In genomic region chr5:43860096-43860495, GRCm38 (mm10) we compare ENCODE assay signal across 23 mouse cellular contexts. TPM values are rescaled to one million over a fixed set of nuclear protein-coding genes. Genes with fewer than 3 reads are reported as not detected.
A peak's percentile ranks its signal among the peaks of the same experiment; 100 is the strongest.
DNase-seq lines count a peak whose midpoint lies in the region; ATAC-seq and TF ChIP-seq lines count a peak whose summit lies in the region.
"Had no signal": no experiment of that assay in that cellular context is flagged by ENCODE, and none has a peak within 500 bp of the region (broad histone marks: within the 10 kb centered on the region; RNA-seq: fewer than 3 reads in every experiment).

No protein-coding gene starts in this region.

- 82% methylated on average over 5 of the region's 5 CpGs for WGBS in heart, embryonic 14.5 days
- 79% methylated on average over 5 of the region's 5 CpGs for WGBS in intestine, embryonic 15.5 days
- 90% methylated on average over 5 of the region's 5 CpGs for WGBS in stomach, embryonic 16.5 days

- in situ Hi-C loops in ES-E14 (cut with MboI; ENCODE audit: low sequenced_read_pairs in 2 of 2, unreplicated experiment in 2 of 2): no loop called here

- no peak overlapping the region for H3K4me3 ChIP-seq in heart, embryonic 14.5 days (ENCODE audit: control insufficient read depth in 1 of 2, insufficient read depth in 1 of 2, low read depth in 1 of 2, low read length in 2 of 2)
- no peak overlapping the region for H3K4me3 ChIP-seq in ES-E14 (ENCODE audit: insufficient read depth in 1 of 2, low read depth in 1 of 2, low read length in 2 of 2, poor library complexity in 1 of 2, severe bottlenecking in 1 of 2)
- H3K4me3 ChIP-seq in intestine, embryonic 15.5 days (replicated peaks): no peak overlapping the region
- H3K4me3 ChIP-seq in stomach, embryonic 16.5 days (replicated peaks; ENCODE audit: low read length): no peak overlapping the region
- H3K4me3 ChIP-seq: embryonic facial prominence, embryonic 12.5 days; forebrain, embryonic 12.5 days; hindbrain, embryonic 13.5 days had no signal

- peak overlapping the region; percentile 32; the same call in 1 of the 2 replicates for H3K4me2 ChIP-seq in heart, embryonic 14.5 days (ENCODE audit: low read length)
- no peak overlapping the region for H3K4me2 ChIP-seq in intestine, embryonic 15.5 days (replicated peaks)
- no peak overlapping the region for H3K4me2 ChIP-seq in stomach, embryonic 16.5 days (ENCODE audit: low read depth, low read length)
- H3K4me2 ChIP-seq: embryonic facial prominence, embryonic 12.5 days; forebrain, embryonic 12.5 days; hindbrain, embryonic 13.5 days had no signal

- no peak overlapping the region for H3K27ac ChIP-seq in heart, embryonic 14.5 days (replicated peaks in 1 of 2; ENCODE audit: control insufficient read depth in 1 of 2, insufficient read depth in 1 of 2, low read depth in 2 of 2, low read length in 2 of 2)
- H3K27ac ChIP-seq in ES-E14 (ENCODE audit: insufficient read depth, low read depth, low read length, poor library complexity, severe bottlenecking): peak overlapping the region; percentile 87
- H3K27ac ChIP-seq in intestine, embryonic 15.5 days: peak overlapping the region; percentile 60; the same call in 1 of the 2 replicates
- H3K27ac ChIP-seq in stomach, embryonic 16.5 days (ENCODE audit: low read length): peak overlapping the region; percentile 39; the same call in 1 of the 2 replicates
- H3K27ac ChIP-seq: embryonic facial prominence, embryonic 12.5 days; forebrain, embryonic 12.5 days; hindbrain, embryonic 13.5 days; hindbrain, postnatal 0 days had no signal

- ATAC-seq in heart, embryonic 14.5 days (ENCODE audit: insufficient number of reproducible peaks, insufficient read depth, low FRiP score, low read depth): no peak
- ATAC-seq in intestine, embryonic 15.5 days: peak; percentile 22
- ATAC-seq in stomach, embryonic 16.5 days (ENCODE audit: insufficient read depth, low FRiP score): no peak
- ATAC-seq: forebrain, postnatal 0 days; hindbrain, postnatal 0 days; Patski had no signal

- no peak overlapping the region for H3K9ac ChIP-seq in heart, embryonic 14.5 days (ENCODE audit: low read length)
- peak overlapping the region; percentile 58 for H3K9ac ChIP-seq in ES-E14 (ENCODE audit: insufficient read depth, low read depth, low read length, poor library complexity, severe bottlenecking)
- H3K9ac ChIP-seq in intestine, embryonic 15.5 days: no peak overlapping the region
- no peak overlapping the region for H3K9ac ChIP-seq in stomach, embryonic 16.5 days (ENCODE audit: low read length)
- H3K9ac ChIP-seq: embryonic facial prominence, embryonic 12.5 days; forebrain, embryonic 12.5 days; forebrain, postnatal 0 days; hindbrain, embryonic 13.5 days had no signal

- no peaks in the 10 kb centered on the region for H3K27me3 ChIP-seq in heart, embryonic 14.5 days (ENCODE audit: control insufficient read depth, insufficient read depth, low read length)
- H3K27me3 ChIP-seq in intestine, embryonic 15.5 days (replicated peaks): no peaks in the 10 kb centered on the region
- no peaks in the 10 kb centered on the region for H3K27me3 ChIP-seq in stomach, embryonic 16.5 days (ENCODE audit: control insufficient read depth, insufficient read depth, low read length)
- H3K27me3 ChIP-seq: embryonic facial prominence, embryonic 12.5 days; forebrain, embryonic 12.5 days; hindbrain, embryonic 13.5 days; Patski had no signal

- peaks cover 5 to 8% of the 10 kb centered on the region in 2 experiments; a peak in 3 of 4 replicates for H3K4me1 ChIP-seq in heart, embryonic 14.5 days (ENCODE audit: control insufficient read depth in 2 of 2, insufficient read depth in 2 of 2, low read length in 2 of 2)
- peaks cover 2 to 11% of the 10 kb centered on the region in 2 experiments; a peak in 3 of 4 replicates for H3K4me1 ChIP-seq in ES-E14 (ENCODE audit: control insufficient read depth in 2 of 2, insufficient read depth in 2 of 2, low read length in 2 of 2, poor library complexity in 1 of 2)
- H3K4me1 ChIP-seq in intestine, embryonic 15.5 days (replicated peaks): peaks cover 4% of the 10 kb centered on the region
- H3K4me1 ChIP-seq in stomach, embryonic 16.5 days (ENCODE audit: control insufficient read depth, insufficient read depth, low read length): no peaks in the 10 kb centered on the region
- H3K4me1 ChIP-seq: embryonic facial prominence, embryonic 12.5 days; forebrain, embryonic 12.5 days; hindbrain, embryonic 13.5 days had no signal

- DNase-seq in heart, postnatal 4 days: no peak
- no peak for DNase-seq in ES-E14 (ENCODE audit: low read depth, low spot score)
- no peak for DNase-seq in lung, postnatal 10 days
- DNase-seq in natural killer cell, adult 2 months (ENCODE audit: low spot score in 2 of 2): no peak
- DNase-seq: adrenal gland, adult 8-10 months; adrenal gland, postnatal 36 days; cerebellum, adult 11 months; cerebellum, adult 8-10 months; cerebellum, postnatal 14 days; forebrain, postnatal 0 days; gastrocnemius, postnatal 14 days; heart, postnatal 10 days; kidney, adult 8-10 months had no signal

- no peaks in the 10 kb centered on the region; the same call in 1 of the 2 replicates for H3K9me3 ChIP-seq in heart, embryonic 14.5 days (ENCODE audit: control insufficient read depth, low read length)
- peaks cover 8% of the 10 kb centered on the region for H3K9me3 ChIP-seq in ES-E14 (ENCODE audit: control insufficient read depth, insufficient read depth, low read depth, low read length)
- H3K9me3 ChIP-seq in intestine, embryonic 15.5 days: no peaks in the 10 kb centered on the region
- no peaks in the 10 kb centered on the region; the same call in none of the 2 replicates for H3K9me3 ChIP-seq in stomach, embryonic 16.5 days (replicated peaks; ENCODE audit: control insufficient read depth, low read length)
- H3K9me3 ChIP-seq: embryonic facial prominence, embryonic 12.5 days; forebrain, embryonic 12.5 days; hindbrain, embryonic 13.5 days had no signal

- H3K36me3 ChIP-seq in heart, embryonic 14.5 days (ENCODE audit: control insufficient read depth, insufficient read depth, low read length): no peaks in the 10 kb centered on the region
- peaks cover 5% of the 10 kb centered on the region; the same call in 1 of the 2 replicates for H3K36me3 ChIP-seq in ES-E14 (ENCODE audit: control insufficient read depth, insufficient read depth, low read length, poor library complexity, severe bottlenecking)
- H3K36me3 ChIP-seq in intestine, embryonic 15.5 days: no peaks in the 10 kb centered on the region
- H3K36me3 ChIP-seq in stomach, embryonic 16.5 days (ENCODE audit: control insufficient read depth, insufficient read depth, low read length): no peaks in the 10 kb centered on the region
- H3K36me3 ChIP-seq: embryonic facial prominence, embryonic 12.5 days; forebrain, embryonic 12.5 days; hindbrain, embryonic 13.5 days had no signal

TF ChIP-seq in ES-E14, 5 proteins besides CTCF, POLR2A, EP300 and RAD21:
- no peak for TF ChIP-seq CHD2 (IDR thresholded peaks at IDR 0.05; ENCODE audit: low read depth, low read length)
- TF ChIP-seq ZC3H11A (IDR thresholded peaks at IDR 0.05; ENCODE audit: borderline replicate concordance, low read depth, low read length): no peak
- TF ChIP-seq MAFK (IDR thresholded peaks at IDR 0.05; ENCODE audit: insufficient read depth, low read depth, low read length): no peak
- no peak for TF ChIP-seq HCFC1 (IDR thresholded peaks at IDR 0.05; ENCODE audit: borderline replicate concordance, insufficient read depth, low read length)
- TF ChIP-seq ZNF384 (IDR thresholded peaks at IDR 0.05; ENCODE audit: low read depth, low read length): no peak
TF ChIP-seq in ES-E14: peak in this region for 0.

RNA-seq across cellular contexts. Expression of gene Cd38, which starts 8.3 kb away (rescaled TPM):
- 23.4 and 25.3 TPM in 2 replicates for polyA plus RNA-seq in heart, embryonic 14.5 days (2014; fragmentation: Nextera tagmentation; extraction: Ambion mirVana)
- 1 to 10 TPM; 9.3 to 9.6 TPM for total RNA-seq in heart, postnatal 4 days (2021)
- 11.2 TPM in 2 replicates for total RNA-seq in ES-E14 (2012; rRNA removed)
- 13.1 and 14.5 TPM in 2 replicates for polyA plus RNA-seq in intestine, embryonic 15.5 days (2015; fragmentation: Nextera tagmentation; extraction: Ambion mirVana)
- 14.2 and 14.3 TPM in 2 replicates for polyA plus RNA-seq in stomach, embryonic 16.5 days (2015; fragmentation: Nextera tagmentation; extraction: Ambion mirVana)

RNA-seq across cellular contexts. Expression of gene Fbxl5, which starts 38.7 kb away (rescaled TPM):
- 53.8 and 54.1 TPM in 2 replicates for polyA plus RNA-seq in heart, embryonic 14.5 days (2014; fragmentation: Nextera tagmentation; extraction: Ambion mirVana)
- 10 to 100 TPM; 35.7 to 37.8 TPM for total RNA-seq in heart, postnatal 4 days (2021)
- total RNA-seq in ES-E14 (2012; rRNA removed): 46.0 and 46.9 TPM in 2 replicates
- polyA plus RNA-seq in intestine, embryonic 15.5 days (2015; fragmentation: Nextera tagmentation; extraction: Ambion mirVana): 56.5 and 60.8 TPM in 2 replicates
- polyA plus RNA-seq in stomach, embryonic 16.5 days (2015; fragmentation: Nextera tagmentation; extraction: Ambion mirVana): 58.7 and 62.1 TPM in 2 replicates

RNA-seq across cellular contexts. Expression of gene Bst1, which starts 41.4 kb away (rescaled TPM):
- polyA plus RNA-seq in heart, embryonic 14.5 days (2014; fragmentation: Nextera tagmentation; extraction: Ambion mirVana): 1.4 and 1.8 TPM in 2 replicates
- 1 to 10 TPM in 1 of 2 experiments, under 1 TPM in 1; 0.71 to 2.1 TPM for total RNA-seq in heart, postnatal 4 days (2021)
- total RNA-seq in ES-E14 (2012; rRNA removed): 1.1 and 3.3 TPM in 2 replicates
- 0.88 and 0.97 TPM in 2 replicates for polyA plus RNA-seq in intestine, embryonic 15.5 days (2015; fragmentation: Nextera tagmentation; extraction: Ambion mirVana)
- 3.0 and 5.1 TPM in 2 replicates for polyA plus RNA-seq in stomach, embryonic 16.5 days (2015; fragmentation: Nextera tagmentation; extraction: Ambion mirVana)
- total RNA-seq: gastrocnemius, adult 18-20 months; hindbrain, postnatal 0 days had no signal
- polyA plus RNA-seq: forebrain, embryonic 12.5 days; hindbrain, embryonic 13.5 days had no signal

RNA-seq across cellular contexts. Expression of gene Gm7879, which starts 52.8 kb away (rescaled TPM):
- 0.35 TPM in 1 of 2 replicates, not detected in the other for polyA plus RNA-seq in heart, embryonic 14.5 days (2014; fragmentation: Nextera tagmentation; extraction: Ambion mirVana)
- total RNA-seq in heart, postnatal 4 days (2021): 10 to 100 TPM in 1 of 2 experiments, 1 to 10 TPM in 1; 8.8 to 11.2 TPM
- total RNA-seq in ES-E14 (2012; rRNA removed): 0.74 and 1.9 TPM in 2 replicates
- polyA plus RNA-seq in intestine, embryonic 15.5 days (2015; fragmentation: Nextera tagmentation; extraction: Ambion mirVana): 0.39 and 0.43 TPM in 2 replicates
- 0.85 and 2.9 TPM in 2 replicates for polyA plus RNA-seq in stomach, embryonic 16.5 days (2015; fragmentation: Nextera tagmentation; extraction: Ambion mirVana)
- total RNA-seq: forebrain, postnatal 0 days; hindbrain, postnatal 0 days had no signal
- polyA plus RNA-seq: forebrain, postnatal 0 days; intestine, embryonic 14.5 days had no signal

Comparison
In these comparisons a context has a peak if more than half of its experiments do, and no peak if none do; other contexts are left out.
1. H3K27ac ChIP-seq: peak in ES-E14 (single experiment), intestine, embryonic 15.5 days (single experiment) and stomach, embryonic 16.5 days (single experiment); none in heart, embryonic 14.5 days (0 of 2).